Mouse (Mus musculus) 3134 (cell line): ENCODE data around the gene Ints4.
"Not testable (repeated sequence)": the region's sequence is repeated elsewhere in the genome, so short reads cannot be mapped to it uniquely, and the experiment has no call there.

Source experiments
- DNase-seq: peaks from one replicate; pipeline ENCODE4 v3.0.0-alpha.2; 2011; ENCODE audit warnings: low spot score; ENCODE audit not compliant: insufficient read length; ENCODE audit errors: extremely low read depth

Ints4 gene

GRCm38 (mm10) chr7:97480821-97481339 lies at the start of gene Ints4:
Ints4 (plus strand) TSS chr7:97480956.
- peak; percentile 87 for DNase-seq

- DNase-seq: not testable (repeated sequence)
Observed at GRCm38 (mm10) chr7:97433517-97433916, 47.2 kb upstream of the Ints4 start.

GRCm38 (mm10) chr7:97434517-97434916 lies 46.2 kb upstream of the Ints4 start:
- DNase-seq: no peak

GRCm38 (mm10) chr7:97438986-97439385 lies 41.8 kb upstream of the Ints4 start:
- DNase-seq: no peak

- peak; percentile 86 for DNase-seq
Observed at GRCm38 (mm10) chr7:97446171-97446925, 34.4 kb upstream of the Ints4 start.

GRCm38 (mm10) chr7:97447050-97447531 lies 33.7 kb upstream of the Ints4 start:
- DNase-seq: peak; percentile 29

GRCm38 (mm10) chr7:97451023-97451422 lies 29.7 kb upstream of the Ints4 start, which contains the start of gene Kctd14:
Kctd14 (plus strand) TSS chr7:97451323.
- not testable (repeated sequence) for DNase-seq

- no peak for DNase-seq
Observed at GRCm38 (mm10) chr7:97452196-97452595, 28.6 kb upstream of the Ints4 start.

GRCm38 (mm10) chr7:97453141-97453921 lies 27.4 kb upstream of the Ints4 start:
- DNase-seq: peak; percentile 52

- no peak for DNase-seq
Observed at GRCm38 (mm10) chr7:97454795-97455194, 26.0 kb upstream of the Ints4 start.

GRCm38 (mm10) chr7:97455577-97455976 lies 25.2 kb upstream of the Ints4 start:
- no peak for DNase-seq

- no peak for DNase-seq
Observed at GRCm38 (mm10) chr7:97473001-97473400, 7.8 kb upstream of the Ints4 start.

GRCm38 (mm10) chr7:97479349-97479748 lies 1.4 kb upstream of the Ints4 start:
- peak; percentile 22 for DNase-seq

- no peak for DNase-seq
Observed at GRCm38 (mm10) chr7:97480290-97480689, 466 bp upstream of the Ints4 start.

GRCm38 (mm10) chr7:97483378-97483777 lies 2.6 kb downstream of the Ints4 start:
- DNase-seq: no peak

- no peak for DNase-seq
Observed at GRCm38 (mm10) chr7:97491157-97491556, 10.4 kb downstream of the Ints4 start.

- DNase-seq: peak; percentile 21
Observed at GRCm38 (mm10) chr7:97492420-97492819, 11.7 kb downstream of the Ints4 start.

GRCm38 (mm10) chr7:97495052-97495451 lies 14.3 kb downstream of the Ints4 start:
- DNase-seq: no peak

GRCm38 (mm10) chr7:97500555-97501209 lies 19.9 kb downstream of the Ints4 start:
- DNase-seq: no peak

- DNase-seq: no peak
Observed at GRCm38 (mm10) chr7:97514786-97515185, 34.0 kb downstream of the Ints4 start.

- no peak for DNase-seq
Observed at GRCm38 (mm10) chr7:97519935-97520334, 39.2 kb downstream of the Ints4 start.
